Mouse (Mus musculus): ENCODE results near the gene Fgfr2. TPM values are rescaled to one million over a fixed set of nuclear protein-coding genes. Genes with fewer than 3 reads are reported as not detected.

The Fgfr2 gene
- polyA plus RNA-seq, 1 experiment, result 59.9 TPM

DNA sequence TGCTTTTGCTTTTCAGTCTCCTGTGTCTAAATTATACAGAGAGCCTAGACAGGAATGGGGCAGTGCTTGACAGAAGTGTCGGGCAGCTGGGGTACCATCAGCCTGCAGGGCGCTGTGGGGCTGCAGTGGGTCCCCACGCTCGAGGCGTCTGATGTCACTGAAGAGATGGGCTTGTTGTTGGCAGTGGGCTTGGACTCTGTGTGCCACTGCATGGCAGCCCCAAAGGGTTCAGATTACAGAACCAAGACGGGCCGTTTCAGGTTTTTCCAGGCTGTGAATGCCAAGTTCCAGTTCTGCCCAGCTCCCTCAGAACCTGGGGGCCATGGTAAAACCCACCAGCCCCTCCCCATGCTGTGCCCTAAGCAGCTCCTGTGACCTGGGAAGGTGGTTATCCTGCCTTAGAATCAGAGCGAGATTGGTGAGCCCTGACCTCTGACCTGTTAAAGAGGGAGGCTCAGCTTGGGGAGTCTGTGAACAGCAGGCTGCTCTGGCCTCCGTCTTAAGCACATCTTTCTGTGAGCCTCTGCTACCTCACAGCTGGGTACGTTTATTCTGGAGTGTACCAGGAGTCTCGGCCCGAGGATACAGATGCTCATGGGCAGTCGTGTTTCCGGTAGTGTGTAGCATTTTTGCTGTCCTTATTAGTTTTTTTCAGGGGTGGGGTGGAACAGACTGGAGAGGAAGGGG is 465.6 kb downstream of the Fgfr2 start:
- no peak for TF ChIP-seq POLR2A (IDR thresholded peaks at IDR 0.05; ENCODE audit: low read depth, low read length)
- TF ChIP-seq CTCF (IDR thresholded peaks at IDR 0.05; ENCODE audit: borderline replicate concordance, insufficient read depth, low read length), result no peak
- no peak overlapping the region for H3K4me3 ChIP-seq (ENCODE audit: insufficient read depth, low read length)
- no peaks in the 10 kb centered on the region for H3K4me1 ChIP-seq (ENCODE audit: control insufficient read depth, insufficient read depth, low read length)
- H3K27ac ChIP-seq (ENCODE audit: insufficient read depth, low read length), result no peak overlapping the region

DNA sequence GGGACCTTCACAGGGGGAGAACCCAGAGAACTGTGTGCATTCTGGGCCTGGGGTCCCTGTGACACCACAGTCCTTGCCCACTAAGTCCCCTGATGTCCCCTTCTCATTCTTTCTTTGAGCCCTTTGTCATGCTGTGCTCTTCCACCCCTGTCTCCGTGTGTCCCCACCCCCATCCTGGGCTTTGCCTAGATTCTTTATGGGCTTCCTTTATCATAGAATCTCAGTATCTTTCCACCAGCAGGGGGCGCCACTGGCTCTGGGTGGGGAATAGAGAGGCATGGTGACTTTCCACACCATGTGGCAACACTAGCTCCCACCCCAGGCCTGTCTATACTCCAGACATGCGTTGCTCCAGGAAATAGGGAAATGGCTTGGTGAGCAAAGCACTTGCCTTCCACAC is 466.6 kb downstream of the Fgfr2 start:
- H3K4me1 ChIP-seq (ENCODE audit: control insufficient read depth, insufficient read depth, low read length), result no peaks in the 10 kb centered on the region

DNA sequence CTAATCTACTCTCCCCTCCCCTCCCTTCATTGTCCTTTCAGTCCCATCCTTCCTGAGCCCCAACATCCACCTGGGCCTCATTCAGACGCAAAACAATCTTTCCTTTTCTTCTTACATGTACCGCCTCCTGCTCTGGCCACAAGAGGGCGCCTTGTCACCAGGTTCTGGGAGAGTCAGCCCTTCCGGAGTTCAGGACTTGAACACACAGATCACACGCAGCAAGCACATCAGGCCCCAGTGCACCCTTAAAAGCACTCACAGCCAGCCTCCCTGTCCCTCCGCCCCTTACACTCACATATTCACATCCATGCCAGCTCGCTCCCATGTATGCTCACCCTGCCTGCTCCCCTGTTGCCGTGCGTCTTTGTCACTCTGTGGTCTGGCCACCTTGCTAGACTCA is 467.1 kb downstream of the Fgfr2 start:
- Histone ChIP-seq H3K4me3 (ENCODE audit: insufficient read depth, low read length) (no peak overlapping the region), H3K4me1 (ENCODE audit: control insufficient read depth, insufficient read depth, low read length) (no peaks in the 10 kb centered on the region), H3K27ac (ENCODE audit: insufficient read depth, low read length) (no peak overlapping the region)
- TF ChIP-seq CTCF (IDR thresholded peaks at IDR 0.05; ENCODE audit: borderline replicate concordance, insufficient read depth, low read length) (peak; percentile 91), POLR2A (IDR thresholded peaks at IDR 0.05; ENCODE audit: low read depth, low read length) (no peak)

More for the DNA sequence above, 466.6 kb downstream of the Fgfr2 start:
- TF ChIP-seq CTCF (IDR thresholded peaks at IDR 0.05; ENCODE audit: borderline replicate concordance, insufficient read depth, low read length) (0 out of 2 replicates have a peak, but pooled peaks have one; percentile 32), POLR2A (IDR thresholded peaks at IDR 0.05; ENCODE audit: low read depth, low read length) (no peak)
- Histone ChIP-seq H3K27ac (ENCODE audit: insufficient read depth, low read length) (no peak overlapping the region), H3K4me3 (ENCODE audit: insufficient read depth, low read length) (no peak overlapping the region)

DNA sequence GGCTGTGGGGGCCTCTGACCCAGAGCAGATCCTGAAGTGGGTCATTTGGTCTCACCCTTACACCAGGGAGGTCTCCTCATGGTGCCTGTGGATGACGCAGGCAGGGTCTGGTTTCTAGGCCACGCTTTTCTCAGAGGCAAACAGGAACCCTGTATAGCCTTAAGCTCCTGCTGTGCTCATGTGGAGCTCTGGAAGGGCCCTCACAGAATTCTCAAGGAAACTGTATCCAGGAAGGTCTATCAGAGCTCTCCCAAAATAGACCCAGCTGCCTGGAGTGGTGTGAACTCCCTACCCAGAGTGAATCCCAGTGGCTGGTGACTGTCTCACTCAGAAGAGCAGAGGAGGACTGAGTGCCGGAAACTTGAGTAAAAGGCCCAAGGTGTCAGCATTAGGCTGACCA is 468.7 kb downstream of the Fgfr2 start:
- Histone ChIP-seq H3K4me3 (ENCODE audit: insufficient read depth, low read length) (no peak overlapping the region), H3K27ac (ENCODE audit: insufficient read depth, low read length) (no peak overlapping the region), H3K4me1 (ENCODE audit: control insufficient read depth, insufficient read depth, low read length) (no peaks in the 10 kb centered on the region)
- TF ChIP-seq CTCF (IDR thresholded peaks at IDR 0.05; ENCODE audit: borderline replicate concordance, insufficient read depth, low read length) (no peak), POLR2A (IDR thresholded peaks at IDR 0.05; ENCODE audit: low read depth, low read length) (no peak)

DNA sequence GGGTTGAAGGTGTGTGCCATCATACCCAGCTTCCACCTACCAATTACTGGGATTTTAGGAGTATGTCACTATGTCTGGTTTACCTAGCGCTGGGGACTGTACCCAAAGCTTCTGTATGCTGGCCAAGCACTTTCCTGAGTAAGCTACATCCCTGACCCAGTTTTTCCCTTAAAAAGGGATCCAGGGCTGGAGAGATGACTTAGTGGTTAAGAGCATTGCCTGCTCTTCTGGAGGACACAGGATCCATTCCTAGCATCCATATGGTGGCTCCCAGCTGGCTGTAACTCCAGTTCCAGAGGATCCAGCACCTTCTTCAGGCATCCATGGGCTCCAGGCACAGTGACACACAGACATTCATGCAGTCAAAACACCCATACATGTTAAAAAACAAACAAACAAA is 476.6 kb downstream of the Fgfr2 start:
- Histone ChIP-seq H3K4me3 (ENCODE audit: insufficient read depth, low read length) (no peak overlapping the region), H3K27ac (ENCODE audit: insufficient read depth, low read length) (no peak overlapping the region), H3K4me1 (ENCODE audit: control insufficient read depth, insufficient read depth, low read length) (no peaks in the 10 kb centered on the region)
- TF ChIP-seq CTCF (IDR thresholded peaks at IDR 0.05; ENCODE audit: borderline replicate concordance, insufficient read depth, low read length) (no peak), POLR2A (IDR thresholded peaks at IDR 0.05; ENCODE audit: low read depth, low read length) (no peak)

DNA sequence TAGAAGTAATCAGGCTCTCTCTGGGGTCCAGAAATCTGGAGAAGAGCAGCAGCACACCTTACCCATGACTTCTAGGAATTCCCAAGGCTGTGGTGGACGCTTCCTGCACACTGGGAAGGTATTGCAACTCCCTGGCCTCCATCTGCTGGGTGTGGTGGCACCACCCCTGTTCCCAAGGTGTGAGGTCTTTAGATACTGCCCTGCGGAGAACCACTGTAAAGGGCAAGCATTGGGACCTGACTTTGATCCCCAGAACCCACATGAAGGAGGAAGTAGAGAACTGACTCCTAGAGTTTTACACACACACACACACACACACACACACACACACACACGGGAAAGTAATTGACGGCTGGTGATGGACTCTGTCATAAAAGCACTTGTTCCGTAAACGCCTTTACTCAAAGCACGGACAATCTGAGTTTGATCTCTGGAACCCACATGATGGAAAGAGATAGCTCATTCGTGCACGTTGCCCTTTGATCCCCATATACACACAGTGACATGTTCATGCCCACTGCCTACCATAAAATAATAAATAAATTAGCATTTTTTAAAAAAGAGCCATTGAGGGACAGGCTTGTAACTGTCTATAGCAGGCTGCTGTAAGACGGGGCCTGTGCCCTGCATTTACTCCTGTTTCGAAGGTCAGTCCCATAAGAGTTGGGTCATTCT is 478.4 kb downstream of the Fgfr2 start:
- Histone ChIP-seq H3K4me3 (ENCODE audit: insufficient read depth, low read length) (no peak overlapping the region), H3K4me1 (ENCODE audit: control insufficient read depth, insufficient read depth, low read length) (no peaks in the 10 kb centered on the region), H3K27ac (ENCODE audit: insufficient read depth, low read length) (no peak overlapping the region)
- TF ChIP-seq CTCF (IDR thresholded peaks at IDR 0.05; ENCODE audit: borderline replicate concordance, insufficient read depth, low read length) (no peak), POLR2A (IDR thresholded peaks at IDR 0.05; ENCODE audit: low read depth, low read length) (no peak)

DNA sequence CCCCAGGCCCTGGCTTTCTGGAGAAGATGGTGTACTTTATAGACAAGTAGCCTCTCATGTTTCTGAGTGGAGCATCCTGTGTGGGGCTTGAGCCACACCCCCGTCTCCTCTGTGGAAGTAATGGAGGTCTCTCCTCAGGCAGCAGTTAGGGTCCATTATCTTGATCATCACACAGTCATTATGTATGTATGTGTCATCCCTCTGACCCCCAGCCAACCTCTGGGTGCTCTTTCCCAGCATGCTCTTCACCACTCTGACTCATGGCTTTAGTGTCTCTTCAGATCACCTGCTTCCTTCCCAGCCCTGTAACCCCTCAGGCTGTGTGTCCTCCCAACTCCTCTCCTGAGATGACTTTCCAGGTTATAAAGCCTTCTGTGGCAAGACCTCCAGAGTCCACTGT is 481.5 kb downstream of the Fgfr2 start:
- Histone ChIP-seq H3K4me1 (ENCODE audit: control insufficient read depth, insufficient read depth, low read length) (no peaks in the 10 kb centered on the region), H3K4me3 (ENCODE audit: insufficient read depth, low read length) (no peak overlapping the region), H3K27ac (ENCODE audit: insufficient read depth, low read length) (no peak overlapping the region)
- no peak for TF ChIP-seq POLR2A (IDR thresholded peaks at IDR 0.05; ENCODE audit: low read depth, low read length)
- TF ChIP-seq CTCF (IDR thresholded peaks at IDR 0.05; ENCODE audit: borderline replicate concordance, insufficient read depth, low read length), result no peak

DNA sequence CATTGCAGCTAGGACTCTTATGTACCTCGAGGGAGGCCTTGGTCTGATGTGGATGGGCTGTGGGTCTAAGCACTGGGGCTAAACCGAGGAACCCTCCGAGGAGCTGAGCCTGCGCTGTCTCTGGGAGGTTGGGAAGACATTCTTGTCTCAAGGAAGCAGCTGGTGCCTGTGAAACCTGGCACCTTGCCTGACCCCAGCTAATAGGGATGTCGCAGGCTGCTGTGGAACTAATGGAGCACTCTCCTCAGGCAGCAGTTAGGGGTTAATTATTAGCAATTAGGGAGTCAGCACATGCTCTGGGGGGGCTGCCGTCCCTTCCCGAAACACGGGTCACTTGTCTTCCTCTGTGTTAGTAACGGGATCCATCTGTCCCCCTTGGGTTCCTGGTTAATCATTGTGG is 482.2 kb downstream of the Fgfr2 start:
- TF ChIP-seq POLR2A (IDR thresholded peaks at IDR 0.05; ENCODE audit: low read depth, low read length) (no peak), CTCF (IDR thresholded peaks at IDR 0.05; ENCODE audit: borderline replicate concordance, insufficient read depth, low read length) (no peak)
- Histone ChIP-seq H3K4me3 (ENCODE audit: insufficient read depth, low read length) (no peak overlapping the region), H3K4me1 (ENCODE audit: control insufficient read depth, insufficient read depth, low read length) (no peaks in the 10 kb centered on the region), H3K27ac (ENCODE audit: insufficient read depth, low read length) (no peak overlapping the region)

DNA sequence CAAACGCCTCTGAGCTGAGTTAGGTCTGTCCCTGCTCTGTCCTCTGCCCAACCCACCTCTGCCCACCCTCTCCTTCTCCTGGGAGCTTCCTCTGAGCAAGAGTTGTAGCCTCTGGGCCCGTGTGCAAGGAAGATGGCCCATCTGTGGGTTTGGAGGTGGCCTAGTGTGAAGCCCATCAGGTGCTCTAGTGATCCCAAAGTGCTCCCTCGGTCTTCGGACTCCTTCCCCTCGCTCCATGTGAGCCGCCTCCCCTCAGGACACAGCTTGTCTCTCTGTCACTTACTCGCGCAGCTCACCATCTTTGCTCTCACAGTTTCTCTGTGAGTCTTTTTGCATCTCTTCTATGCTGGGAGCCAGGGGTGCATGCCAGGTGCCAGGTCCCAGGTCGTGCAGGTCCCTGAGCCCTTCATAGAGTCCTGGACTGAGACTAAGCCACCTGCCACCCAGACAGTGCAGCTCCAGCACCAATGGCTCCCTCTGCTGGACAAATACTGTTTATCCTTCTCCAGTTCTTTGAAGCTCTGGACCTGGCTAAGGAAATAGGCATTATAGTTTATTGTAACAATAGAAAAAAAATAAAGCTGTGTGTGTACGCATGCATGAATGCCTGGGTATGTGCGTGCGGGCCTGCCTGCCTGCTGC is 484.6 kb downstream of the Fgfr2 start:
- H3K4me1 ChIP-seq (ENCODE audit: control insufficient read depth, insufficient read depth, low read length), result no peaks in the 10 kb centered on the region
- no peak overlapping the region for H3K4me3 ChIP-seq (ENCODE audit: insufficient read depth, low read length)
- H3K27ac ChIP-seq (ENCODE audit: insufficient read depth, low read length), result no peak overlapping the region
- peak; percentile 73 for TF ChIP-seq CTCF (IDR thresholded peaks at IDR 0.05; ENCODE audit: borderline replicate concordance, insufficient read depth, low read length)
- no peak for TF ChIP-seq POLR2A (IDR thresholded peaks at IDR 0.05; ENCODE audit: low read depth, low read length)

DNA sequence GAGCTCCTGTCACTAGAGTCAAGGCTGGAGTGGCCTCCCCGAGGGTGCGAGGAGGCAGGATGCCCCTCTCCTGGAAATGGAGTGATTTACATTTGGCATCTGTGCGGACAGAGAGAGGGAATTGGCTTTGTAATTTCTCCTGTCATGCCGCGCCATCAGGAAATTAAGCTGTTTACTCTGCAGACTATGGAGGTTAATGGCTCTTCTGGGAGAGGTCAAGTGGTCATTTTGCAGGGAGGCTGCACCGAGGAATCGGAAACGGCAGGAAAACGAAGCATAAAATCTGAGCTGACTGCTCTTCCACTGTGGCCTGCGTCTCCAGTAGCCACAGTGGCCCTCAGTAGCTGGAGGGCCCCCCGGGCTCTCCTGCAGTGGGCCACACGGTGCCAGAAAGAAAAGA is 485.9 kb downstream of the Fgfr2 start:
- Histone ChIP-seq H3K4me3 (ENCODE audit: insufficient read depth, low read length) (no peak overlapping the region), H3K27ac (ENCODE audit: insufficient read depth, low read length) (no peak overlapping the region), H3K4me1 (ENCODE audit: control insufficient read depth, insufficient read depth, low read length) (no peaks in the 10 kb centered on the region)
- TF ChIP-seq CTCF (IDR thresholded peaks at IDR 0.05; ENCODE audit: borderline replicate concordance, insufficient read depth, low read length) (no peak), POLR2A (IDR thresholded peaks at IDR 0.05; ENCODE audit: low read depth, low read length) (no peak)
